Mouse (Mus musculus) left cerebral cortex, adult 6 months (tissue): ENCODE data around the gene Ankrd26. TPM values are rescaled to one million over a fixed set of nuclear protein-coding genes. Genes with fewer than 3 reads are reported as not detected.

ENCODE experiments used
- long read RNA-seq, 2 experiments: library from polyadenylated mRNA; unstranded; transcript quantifications; one replicate each; pipeline ENCODE4 v2.0.0; 2019 to 2020
- polyA plus RNA-seq: library from polyadenylated mRNA; unstranded; fragments of <200 nt; fragmentation: Nextera tagmentation; gene quantifications from 2 replicates; pipeline ENCODE4 v1.2.3, GENCODE M21; 2021

The Ankrd26 gene
- 3.1 and 4.5 TPM in 2 replicates for polyA plus RNA-seq
- long read RNA-seq, experiment 1, partial matches to known transcripts, result 37 of 48 reads
- long read RNA-seq, experiment 1, other reads (novel, unspliced or antisense), result 11 of 48 reads
- long read RNA-seq, experiment 2, partial matches to known transcripts, result 21 of 23 reads
- long read RNA-seq, experiment 2, other reads (novel, unspliced or antisense), result 2 of 23 reads

GRCm38 (mm10) chr6:118561745-118562609 lies at the start of gene Ankrd26:
Gene Ankrd26 (minus strand): TSS chr6:118562226.

GRCm38 (mm10) chr6:118478957-118479708 lies 82.9 kb downstream of the Ankrd26 start, which contains the start of gene Zfp9:
Gene Zfp9 (minus strand): TSS chr6:118479320.

GRCm38 (mm10) chr6:118455042-118455631 lies 106.9 kb downstream of the Ankrd26 start, which contains the start of gene Zfp248:
Gene Zfp248 (minus strand): TSS chr6:118455528.

Other genes with a start within 250 kb of the Ankrd26 start
- gene Bms1, start 142.8 kb downstream of the Ankrd26 start, polyA plus RNA-seq, result 6.3 and 7.0 TPM in 2 replicates
- 5.1 and 6.7 TPM in 2 replicates for gene Zfp248, start 106.7 kb downstream of the Ankrd26 start, polyA plus RNA-seq
- gene Zfp9, start 82.9 kb downstream of the Ankrd26 start, polyA plus RNA-seq, result 3.7 and 4.7 TPM in 2 replicates